Mouse (Mus musculus): ENCODE data around the gene Zfp28.

Zfp28 gene

GRCm38 (mm10) chr7:6410043-6410442 lies 26.9 kb downstream of the Zfp28 start, which contains the start of gene Gm20715:
Gene Gm20715, plus strand, starts transcription at chr7:6410277.
- DNase-seq = peak; percentile 91 to 94

- no peak for DNase-seq
Measured at GRCm38 (mm10) chr7:6414626-6415441, 31.7 kb downstream of the Zfp28 start.

DNA sequence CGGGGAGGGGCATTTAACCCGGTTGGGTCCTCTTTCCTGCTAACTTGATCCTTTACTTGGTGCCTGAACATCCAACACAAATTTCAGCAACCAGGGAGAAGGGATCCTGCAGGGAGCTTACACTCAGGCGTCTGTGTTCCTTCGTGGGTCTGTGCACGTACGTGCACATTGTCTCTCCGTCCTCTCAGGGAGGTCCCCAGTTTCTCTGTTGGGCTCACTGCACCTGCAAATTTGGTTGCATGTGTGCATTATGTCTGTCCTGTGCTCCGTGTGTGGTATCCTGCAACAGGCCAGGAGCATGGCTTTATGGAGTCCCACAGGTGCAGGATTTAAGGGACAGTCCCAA lies 32.3 kb downstream of the Zfp28 start:
- no peak for DNase-seq

DNA sequence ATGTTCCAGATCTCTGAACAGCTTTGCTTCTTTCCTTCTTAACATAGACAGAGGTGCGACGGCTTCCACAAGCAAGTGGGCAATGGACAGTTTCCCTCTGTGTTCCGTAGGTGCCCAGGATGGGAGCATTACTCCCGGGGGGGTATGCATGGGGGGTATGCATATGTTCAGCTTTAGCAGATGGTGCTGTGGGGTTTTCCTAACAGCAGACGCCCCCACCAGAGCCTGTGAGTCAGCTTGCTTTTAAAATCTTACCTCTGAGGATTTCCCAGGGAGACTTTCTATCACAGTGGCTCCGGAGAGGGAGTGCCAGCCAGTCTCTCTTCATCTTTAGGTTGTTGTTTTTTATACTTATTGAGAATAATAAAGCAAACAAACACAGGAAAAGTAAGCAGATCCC lies 36.8 kb downstream of the Zfp28 start:
- no peak for DNase-seq

DNA sequence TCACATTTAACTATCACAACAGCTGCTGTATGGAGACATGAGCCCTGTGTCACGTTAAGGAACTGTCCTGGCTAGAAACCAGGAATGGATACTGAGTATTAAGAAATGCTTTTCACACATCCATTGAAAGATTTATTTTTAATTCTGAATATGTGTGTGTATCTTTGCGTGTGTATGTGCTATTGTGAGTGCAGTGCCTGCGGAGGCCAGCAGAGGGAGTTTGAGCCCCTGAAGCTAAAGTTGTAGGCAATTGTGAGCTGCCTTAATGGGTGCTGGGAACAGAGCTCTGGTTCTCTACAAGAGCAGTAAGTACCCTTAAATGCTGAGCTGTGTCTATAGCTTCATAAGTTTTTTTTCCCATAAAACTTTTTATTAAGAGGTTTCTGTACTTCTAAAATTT lies 46.3 kb downstream of the Zfp28 start:
- no peak for DNase-seq

DNA sequence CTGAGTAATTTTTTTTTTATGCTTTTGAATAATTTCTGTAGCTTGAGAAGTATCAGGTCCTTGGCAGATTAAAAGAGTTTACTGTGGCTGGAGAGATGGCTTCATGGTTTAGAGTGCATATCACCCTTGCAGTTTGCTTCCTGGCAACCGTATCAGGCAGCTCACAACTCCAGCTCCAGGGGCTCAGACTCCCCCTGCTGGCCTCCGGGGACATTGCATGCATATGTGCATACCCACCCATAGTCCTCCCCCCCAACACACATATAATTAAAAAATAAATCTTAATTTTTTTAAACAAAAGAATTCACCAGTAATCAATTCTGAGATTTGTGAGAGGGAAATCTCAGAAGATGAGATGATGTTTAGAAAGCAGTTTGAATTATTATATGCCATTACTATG lies 47.2 kb downstream of the Zfp28 start:
- DNase-seq = peak in 1 of 2 experiments; percentile 12

DNA sequence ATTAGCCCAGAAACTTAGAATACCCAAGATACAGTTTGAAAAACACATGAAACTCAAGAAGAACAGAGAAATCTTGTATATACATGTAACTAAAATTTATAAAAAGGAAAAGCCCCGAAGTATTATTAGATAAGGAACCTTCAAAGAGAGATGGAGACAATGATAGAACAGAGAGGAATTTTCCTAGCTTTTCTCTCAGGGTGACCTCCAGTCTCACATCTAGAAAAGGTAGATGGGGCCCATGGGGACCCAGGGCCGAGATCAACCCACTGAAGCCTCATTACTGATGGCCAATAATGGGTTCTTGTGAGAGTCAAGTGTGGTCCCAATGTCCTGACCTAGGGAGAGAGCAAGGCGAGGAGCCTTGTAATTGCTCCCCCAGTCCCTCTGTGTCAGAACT lies 55.3 kb downstream of the Zfp28 start, which contains the start of gene Olfr1344:
Gene Olfr1344 (plus strand): TSS at position 301 of the 400 bp plus-strand sequence.
- no peak for DNase-seq

DNA sequence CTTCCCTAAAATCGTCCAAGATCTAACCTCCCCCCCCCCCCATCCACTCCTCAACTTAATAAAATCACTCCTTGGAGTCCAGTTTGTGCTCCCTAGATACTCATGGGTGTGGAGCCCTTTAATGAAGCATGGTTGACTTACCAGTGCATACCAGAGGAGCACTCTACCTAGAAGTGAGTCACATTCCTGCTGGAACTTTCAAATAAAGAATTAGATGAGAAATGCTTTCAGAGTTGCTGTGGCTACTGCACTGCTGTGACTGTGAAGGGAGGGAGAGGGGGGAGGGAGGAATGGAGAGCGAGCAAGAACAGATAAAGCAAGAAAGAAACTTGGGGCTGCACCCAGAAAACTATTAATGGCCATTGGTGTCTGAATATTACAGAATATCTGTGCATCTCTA lies 58.1 kb downstream of the Zfp28 start:
- DNase-seq = no peak

All from lung, postnatal 4 days (tissue).